ENCODE assay signal across 18 mouse cellular contexts in genomic region chr19:3589968-3590367, GRCm38 (mm10). TPM values are rescaled to one million over a fixed set of nuclear protein-coding genes. Genes with fewer than 3 reads are reported as not detected.
DNase-seq lines count a peak whose midpoint lies in the region; ATAC-seq and TF ChIP-seq lines count a peak whose summit lies in the region.
"Had no signal": no experiment of that assay in that cellular context is flagged by ENCODE, and none has a peak within 500 bp of the region (broad histone marks: within the 10 kb centered on the region; RNA-seq: fewer than 3 reads in every experiment).

No protein-coding gene starts in this region.

- no peak for TF ChIP-seq EP300 in liver, embryonic 14.5 days (IDR thresholded peaks at IDR 0.05; ENCODE audit: low read depth)

- peaks cover 48% of the 10 kb centered on the region for H3K36me3 ChIP-seq in megakaryocyte, embryonic 14.5 days (replicated peaks; ENCODE audit: low read length)
- no peaks in the 10 kb centered on the region for H3K36me3 ChIP-seq in liver, embryonic 14.5 days (replicated peaks; ENCODE audit: control insufficient read depth, insufficient read depth, low read depth)

- no peak for DNase-seq in liver, embryonic 14.5 days (ENCODE audit: low read depth in 3 of 3, low spot score in 3 of 3)
- no peak for DNase-seq in kidney, postnatal 14 days
- DNase-seq in right cerebral cortex, adult 18-20 months = no peak
- DNase-seq: adrenal gland, postnatal 10 days; cerebellum, adult 11 months; cerebellum, adult 8-10 months; cerebellum, postnatal 14 days; gastrocnemius, postnatal 25 days; heart, postnatal 4 days had no signal

- H3K4me1 ChIP-seq in megakaryocyte, embryonic 14.5 days = peaks cover 57% of the 10 kb centered on the region
- H3K4me1 ChIP-seq in liver, embryonic 14.5 days (replicated peaks; ENCODE audit: control insufficient read depth in 2 of 2, insufficient read depth in 2 of 2, low read length in 1 of 2) = peaks cover 8 to 17% of the 10 kb centered on the region in 2 experiments
- H3K4me1 ChIP-seq: embryonic facial prominence, embryonic 12.5 days; hindbrain, embryonic 12.5 days had no signal

- H3K27me3 ChIP-seq in megakaryocyte, embryonic 14.5 days (replicated peaks) = peaks cover 3% of the 10 kb centered on the region
- H3K27me3 ChIP-seq in liver, embryonic 14.5 days (ENCODE audit: control insufficient read depth, insufficient read depth, low read length) = no peaks in the 10 kb centered on the region
- H3K27me3 ChIP-seq: CH12.LX; embryonic facial prominence, embryonic 12.5 days; heart, embryonic 13.5 days; hindbrain, embryonic 12.5 days had no signal

- peaks cover 5% of the 10 kb centered on the region; the same call in 1 of the 2 replicates for H3K9me3 ChIP-seq in megakaryocyte, embryonic 14.5 days
- H3K9me3 ChIP-seq in liver, embryonic 14.5 days (ENCODE audit: control insufficient read depth, low read length) = no peaks in the 10 kb centered on the region
- H3K9me3 ChIP-seq: embryonic facial prominence, embryonic 12.5 days; heart, embryonic 13.5 days; hindbrain, embryonic 12.5 days had no signal

- TF ChIP-seq CTCF in liver, embryonic 14.5 days (IDR thresholded peaks at IDR 0.05; ENCODE audit: low read depth) = no peak

- H3K4me2 ChIP-seq in liver, embryonic 14.5 days (ENCODE audit: low read depth) = no peak overlapping the region
- H3K4me2 ChIP-seq: embryonic facial prominence, embryonic 12.5 days; heart, embryonic 13.5 days; hindbrain, embryonic 12.5 days had no signal

- peak overlapping the region; percentile 31; the same call in 1 of the 2 replicates for H3K9ac ChIP-seq in liver, embryonic 14.5 days (replicated peaks)
- H3K9ac ChIP-seq: embryonic facial prominence, embryonic 12.5 days; heart, embryonic 13.5 days; hindbrain, embryonic 12.5 days had no signal

- ATAC-seq in megakaryocyte, adult 5-6 weeks (ENCODE audit: poor library complexity, severe bottlenecking) = no peak
- ATAC-seq in liver, embryonic 14.5 days (ENCODE audit: insufficient read depth) = peak; percentile 54
- ATAC-seq in megakaryocyte progenitor cell, adult 5-6 weeks (replicated peaks; ENCODE audit: poor library complexity) = peak; percentile 45
- ATAC-seq: forebrain, embryonic 16.5 days; hindbrain, embryonic 16.5 days had no signal

- H3K27ac ChIP-seq in liver, embryonic 14.5 days = peak overlapping the region; percentile 40
- H3K27ac ChIP-seq: embryonic facial prominence, embryonic 12.5 days; heart, embryonic 13.5 days; hindbrain, embryonic 12.5 days had no signal

- H3K4me3 ChIP-seq in megakaryocyte, embryonic 14.5 days (replicated peaks) = peak overlapping the region; percentile 8
- H3K4me3 ChIP-seq in liver, embryonic 14.5 days (ENCODE audit: insufficient read depth in 1 of 2, low read depth in 2 of 2, low read length in 2 of 2) = no peak overlapping the region
- H3K4me3 ChIP-seq: embryonic facial prominence, embryonic 12.5 days; heart, embryonic 13.5 days; hindbrain, embryonic 12.5 days had no signal

- 21% methylated on average over 4 of the region's 4 CpGs for WGBS in liver, embryonic 14.5 days (ENCODE audit: insufficient replicate concordance)

RNA-seq across cellular contexts. Expression of gene Ppp6r3, which starts 14.4 kb away (rescaled TPM):
- 17.5 and 45.1 TPM in 2 replicates for polyA plus RNA-seq in megakaryocyte, embryonic 14.5 days (2012; ENCODE audit: insufficient read depth, low replicate concordance)
- 77.7 and 92.8 TPM in 2 replicates for total RNA-seq in megakaryocyte, adult 5-6 weeks (2015)
- 87.2 and 94.5 TPM in 2 replicates for total RNA-seq in megakaryocyte, adult 5-6 weeks (2017)
- 19.2 and 22.6 TPM in 2 replicates for polyA plus RNA-seq in liver, embryonic 14.5 days (2012; rRNA removed)
- polyA plus RNA-seq in liver, embryonic 14.5 days (2014; fragmentation: Nextera tagmentation; extraction: Ambion mirVana) = 22.6 and 24.2 TPM in 2 replicates
- total RNA-seq in megakaryocyte progenitor cell, adult 5-6 weeks (2015) = 87.2 and 88.0 TPM in 2 replicates
- total RNA-seq in megakaryocyte progenitor cell, adult 5-6 weeks (2017) = 82.1 and 93.0 TPM in 2 replicates
